Mouse (Mus musculus): ENCODE measurements around the gene Pknox2. TPM values are rescaled to one million over a fixed set of nuclear protein-coding genes. Genes with fewer than 3 reads are reported as not detected.

Gene Pknox2
- polyA plus RNA-seq (2016; fragmentation: Nextera tagmentation; extraction: Ambion mirVana): 8.2 and 8.8 TPM in 2 replicates

DNA sequence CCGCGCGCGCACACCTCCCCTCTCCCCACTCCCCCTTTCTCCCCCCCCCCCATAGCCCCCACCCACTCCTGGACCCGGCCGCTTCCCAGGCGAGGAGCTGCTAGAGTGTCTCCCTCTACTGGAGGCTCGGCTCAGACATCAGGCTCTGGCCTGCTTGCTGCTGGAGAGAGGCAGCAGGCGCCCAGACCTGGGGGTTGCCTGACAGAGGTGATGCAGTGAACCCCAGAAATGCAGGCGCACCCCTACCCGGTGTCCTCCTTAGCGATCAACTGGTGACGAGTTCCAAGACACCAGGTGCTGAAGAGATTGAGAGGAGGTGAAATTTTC lies at the start of gene Pknox2:
TSS of gene Pknox2 (minus strand) at position 49 of the 327 bp plus-strand sequence.
- peak within 1 kb of the TSS; percentile 97 for H3K27ac ChIP-seq (ENCODE audit: poor library complexity, severe bottlenecking)
- ATAC-seq (ENCODE audit: insufficient number of reproducible peaks, low FRiP score): peak; percentile 77; the same call in 1 of the 2 replicates
- H3K9me3 ChIP-seq (replicated peaks): no peaks in the 10 kb centered on the region
- H3K9ac ChIP-seq: peak within 1 kb of the TSS; percentile 92
- peaks cover 12% of the 10 kb centered on the region; the same call in 1 of the 2 replicates for H3K4me1 ChIP-seq (replicated peaks)
- peak within 1 kb of the TSS; percentile 93 for H3K4me2 ChIP-seq
- H3K27me3 ChIP-seq (replicated peaks): no peaks in the 10 kb centered on the region; the same call in 1 of the 2 replicates
- H3K4me3 ChIP-seq: peak within 1 kb of the TSS; percentile 69
- no peaks in the 10 kb centered on the region for H3K36me3 ChIP-seq
- WGBS: 3% methylated on average over 6 of the region's 13 CpGs

DNA sequence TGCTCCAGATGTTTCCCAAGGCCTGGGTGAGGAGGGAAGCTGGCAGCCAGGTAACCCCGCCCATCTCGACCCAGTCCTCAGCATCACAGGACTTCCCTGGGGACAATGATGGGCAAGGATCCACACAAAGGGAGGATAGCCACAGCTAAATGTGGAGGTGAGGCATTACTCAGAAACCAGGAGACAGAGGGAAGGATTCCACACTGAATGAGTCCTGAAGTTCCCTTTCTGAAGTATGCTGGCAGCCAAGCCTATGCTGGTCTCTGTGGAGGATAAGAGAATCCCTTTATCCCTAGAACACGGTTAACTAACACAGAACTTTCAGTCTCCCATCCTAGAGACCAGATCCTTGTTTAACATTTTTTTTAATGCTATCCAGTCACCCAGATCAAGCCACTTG lies 40.8 kb upstream of the Pknox2 start:
- ATAC-seq (ENCODE audit: insufficient number of reproducible peaks, low FRiP score): no peak
- H3K27me3 ChIP-seq (replicated peaks): no peaks in the 10 kb centered on the region
- H3K4me3 ChIP-seq: no peak overlapping the region
- no peak overlapping the region for H3K4me2 ChIP-seq
- H3K9ac ChIP-seq: no peak overlapping the region
- H3K4me1 ChIP-seq (replicated peaks): peaks cover 3% of the 10 kb centered on the region; the same call in 1 of the 2 replicates
- H3K36me3 ChIP-seq: no peaks in the 10 kb centered on the region
- 82% methylated on average over 3 of the region's 3 CpGs for WGBS
- no peaks in the 10 kb centered on the region for H3K9me3 ChIP-seq (replicated peaks)
- no peak overlapping the region for H3K27ac ChIP-seq (ENCODE audit: poor library complexity, severe bottlenecking)

DNA sequence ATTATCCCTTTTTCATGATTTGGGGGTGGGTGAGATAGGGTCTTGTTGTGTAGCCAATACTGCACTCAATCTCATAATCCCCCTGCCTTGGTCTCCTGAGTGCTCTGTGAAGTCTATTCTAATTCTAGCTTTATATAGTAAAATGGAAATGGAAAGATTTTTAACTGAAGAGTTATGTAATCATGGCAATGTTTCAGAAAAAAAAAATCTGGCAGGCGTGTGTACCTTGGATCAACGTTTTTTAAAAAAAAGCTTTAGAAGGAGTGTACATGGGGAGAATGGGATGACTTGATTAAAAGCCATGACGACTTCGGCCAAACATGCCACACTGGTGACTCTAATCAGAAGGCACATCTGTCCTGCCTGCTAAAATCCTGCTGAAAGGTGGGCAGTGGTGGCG lies 40.2 kb upstream of the Pknox2 start:
- no peaks in the 10 kb centered on the region for H3K27me3 ChIP-seq (replicated peaks)
- H3K4me2 ChIP-seq: no peak overlapping the region
- WGBS: 79% methylated on average over 5 of the region's 5 CpGs
- no peaks in the 10 kb centered on the region for H3K36me3 ChIP-seq
- no peak for ATAC-seq (ENCODE audit: insufficient number of reproducible peaks, low FRiP score)
- H3K9me3 ChIP-seq (replicated peaks): no peaks in the 10 kb centered on the region
- H3K9ac ChIP-seq: no peak overlapping the region
- peaks cover 5% of the 10 kb centered on the region; the same call in 1 of the 2 replicates for H3K4me1 ChIP-seq (replicated peaks)
- no peak overlapping the region for H3K27ac ChIP-seq (ENCODE audit: poor library complexity, severe bottlenecking)
- H3K4me3 ChIP-seq: no peak overlapping the region

DNA sequence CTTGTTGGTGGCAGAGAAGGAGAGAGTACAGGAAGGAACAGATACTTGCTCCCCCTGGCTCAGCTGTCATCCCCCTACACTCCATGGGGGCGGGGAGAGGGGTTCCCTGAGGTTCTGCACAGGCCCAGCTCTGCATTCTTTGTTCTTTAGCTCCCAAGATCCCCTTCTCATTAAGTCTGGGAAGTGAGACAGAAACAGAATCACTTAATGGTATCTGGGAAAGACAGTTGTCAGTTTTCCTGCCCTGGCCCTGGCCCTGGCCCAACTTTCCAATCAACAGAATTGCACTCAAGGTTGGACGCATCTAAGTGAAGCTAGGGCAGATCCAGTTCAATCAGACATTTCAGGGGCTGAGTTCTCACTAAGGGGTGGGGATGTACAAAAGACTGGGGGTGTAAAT lies 36.0 kb upstream of the Pknox2 start:
- no peaks in the 10 kb centered on the region for H3K36me3 ChIP-seq
- H3K9ac ChIP-seq: no peak overlapping the region
- no peak overlapping the region for H3K4me2 ChIP-seq
- H3K27me3 ChIP-seq (replicated peaks): no peaks in the 10 kb centered on the region
- no peak overlapping the region for H3K27ac ChIP-seq (ENCODE audit: poor library complexity, severe bottlenecking)
- WGBS: 52% methylated on average over 2 of the region's 2 CpGs
- H3K9me3 ChIP-seq (replicated peaks): no peaks in the 10 kb centered on the region
- no peak overlapping the region for H3K4me3 ChIP-seq
- H3K4me1 ChIP-seq (replicated peaks): peaks cover 14% of the 10 kb centered on the region
- ATAC-seq (ENCODE audit: insufficient number of reproducible peaks, low FRiP score): no peak

DNA sequence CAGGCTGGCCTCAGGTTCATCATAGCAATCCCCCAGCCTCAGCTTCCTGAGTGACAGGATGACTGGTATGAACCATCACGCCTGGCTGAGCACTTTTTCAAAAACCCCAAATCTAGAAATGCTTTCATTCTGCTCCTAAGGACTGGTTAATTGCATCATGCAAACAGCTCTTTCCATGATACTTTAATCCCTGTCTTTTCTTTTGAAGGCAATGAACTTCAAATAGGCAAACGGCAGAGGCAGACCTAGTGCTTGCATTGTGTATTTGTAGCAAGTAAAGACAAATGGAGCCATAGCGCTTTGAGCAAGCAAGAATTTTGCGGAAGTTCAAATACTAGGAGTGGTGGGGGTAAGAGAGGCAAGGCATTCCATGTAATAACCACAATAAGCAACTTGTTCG lies 34.4 kb upstream of the Pknox2 start:
- no peaks in the 10 kb centered on the region for H3K9me3 ChIP-seq (replicated peaks)
- WGBS: 83% methylated on average over 5 of the region's 5 CpGs
- H3K4me2 ChIP-seq: no peak overlapping the region
- no peak overlapping the region for H3K9ac ChIP-seq
- no peak overlapping the region for H3K4me3 ChIP-seq
- no peaks in the 10 kb centered on the region for H3K36me3 ChIP-seq
- no peak overlapping the region for H3K27ac ChIP-seq (ENCODE audit: poor library complexity, severe bottlenecking)
- no peak for ATAC-seq (ENCODE audit: insufficient number of reproducible peaks, low FRiP score)
- no peaks in the 10 kb centered on the region for H3K27me3 ChIP-seq (replicated peaks)
- peaks cover 20% of the 10 kb centered on the region for H3K4me1 ChIP-seq (replicated peaks)

DNA sequence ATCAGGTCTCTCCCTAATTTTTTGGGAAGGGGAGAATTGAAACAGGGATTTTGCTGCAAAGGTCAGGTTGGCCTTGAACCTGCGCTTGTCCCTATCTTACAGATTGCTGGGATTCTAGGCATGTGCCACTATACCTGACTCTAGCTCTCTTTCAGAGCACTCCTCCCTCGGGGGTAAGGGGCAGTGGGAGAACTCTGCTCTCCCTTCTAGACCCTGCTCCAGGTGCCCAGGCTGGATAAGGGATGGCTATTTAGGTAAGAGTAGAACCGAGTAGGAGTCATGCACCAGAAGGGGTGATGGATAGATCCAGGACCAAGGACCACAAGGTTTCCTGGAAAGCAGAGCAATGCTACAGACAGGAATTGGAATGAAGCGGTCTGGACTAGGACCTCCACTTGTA lies 32.4 kb upstream of the Pknox2 start:
- H3K4me3 ChIP-seq: no peak overlapping the region
- no peak for ATAC-seq (ENCODE audit: insufficient number of reproducible peaks, low FRiP score)
- WGBS: 82% methylated on average over 4 of the region's 4 CpGs

DNA sequence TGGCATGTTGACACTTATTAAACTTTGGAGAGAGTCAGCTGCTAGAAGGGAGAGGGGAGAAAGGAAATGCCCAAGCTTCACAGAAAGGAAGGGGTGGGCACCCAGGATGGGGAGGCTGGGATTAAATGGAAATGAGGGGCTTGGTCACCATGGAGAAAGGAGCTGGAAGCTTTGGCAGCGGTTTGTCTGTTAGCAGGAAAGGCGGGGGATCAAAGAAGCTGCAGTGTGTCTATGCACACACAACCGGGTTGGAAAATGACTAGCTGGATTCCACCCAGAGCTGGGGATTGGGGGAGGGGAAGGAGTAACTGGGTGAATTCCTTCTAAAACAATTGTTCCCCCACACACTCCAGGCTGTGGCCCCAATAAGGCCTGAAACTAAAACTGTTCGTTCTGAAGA lies 31.7 kb upstream of the Pknox2 start:
- Histone ChIP-seq H3K4me1 (replicated peaks) (peaks cover 35% of the 10 kb centered on the region), H3K4me2 (no peak overlapping the region), H3K9ac (no peak overlapping the region), H3K9me3 (replicated peaks) (no peaks in the 10 kb centered on the region), H3K36me3 (no peaks in the 10 kb centered on the region), H3K27ac (ENCODE audit: poor library complexity, severe bottlenecking) (no peak overlapping the region), H3K4me3 (no peak overlapping the region), H3K27me3 (replicated peaks) (peaks cover 4% of the 10 kb centered on the region; the same call in 1 of the 2 replicates)
- WGBS: 36% methylated on average over 4 of the region's 4 CpGs
- no peak for ATAC-seq (ENCODE audit: insufficient number of reproducible peaks, low FRiP score)

More for the DNA sequence above, 32.4 kb upstream of the Pknox2 start:
- no peak overlapping the region for H3K27ac ChIP-seq (ENCODE audit: poor library complexity, severe bottlenecking)
- no peaks in the 10 kb centered on the region for H3K36me3 ChIP-seq
- H3K9ac ChIP-seq: no peak overlapping the region
- peaks cover 30% of the 10 kb centered on the region for H3K4me1 ChIP-seq (replicated peaks)
- peaks cover 4% of the 10 kb centered on the region; the same call in 1 of the 2 replicates for H3K27me3 ChIP-seq (replicated peaks)
- H3K9me3 ChIP-seq (replicated peaks): no peaks in the 10 kb centered on the region
- no peak overlapping the region for H3K4me2 ChIP-seq

DNA sequence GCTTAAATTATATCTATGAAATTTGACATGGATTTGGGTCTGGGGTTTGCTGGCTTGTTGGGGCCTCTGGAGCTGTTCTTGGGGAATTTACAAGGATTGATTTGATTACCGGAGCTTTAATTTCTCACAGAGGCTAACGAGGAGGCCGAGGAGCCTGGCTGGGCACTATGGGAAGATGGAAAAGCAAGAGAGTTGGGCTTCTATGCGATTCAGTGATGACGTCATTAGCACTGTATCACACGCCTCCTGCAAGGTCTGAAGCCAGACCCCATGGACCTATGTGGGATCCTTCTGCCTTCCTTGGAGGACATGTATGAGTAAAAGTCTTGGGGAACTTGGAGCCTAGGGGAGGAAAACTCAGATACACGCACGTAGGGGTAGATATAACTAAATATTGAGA lies 30.3 kb upstream of the Pknox2 start:
- Histone ChIP-seq H3K36me3 (no peaks in the 10 kb centered on the region), H3K9ac (no peak overlapping the region), H3K27me3 (replicated peaks) (peaks cover 4% of the 10 kb centered on the region; the same call in 1 of the 2 replicates), H3K9me3 (replicated peaks) (no peaks in the 10 kb centered on the region), H3K4me1 (replicated peaks) (peaks cover 40% of the 10 kb centered on the region), H3K4me2 (no peak overlapping the region), H3K4me3 (no peak overlapping the region), H3K27ac (ENCODE audit: poor library complexity, severe bottlenecking) (no peak overlapping the region)
- no peak for ATAC-seq (ENCODE audit: insufficient number of reproducible peaks, low FRiP score)
- WGBS: 50% methylated on average over 8 of the region's 8 CpGs

DNA sequence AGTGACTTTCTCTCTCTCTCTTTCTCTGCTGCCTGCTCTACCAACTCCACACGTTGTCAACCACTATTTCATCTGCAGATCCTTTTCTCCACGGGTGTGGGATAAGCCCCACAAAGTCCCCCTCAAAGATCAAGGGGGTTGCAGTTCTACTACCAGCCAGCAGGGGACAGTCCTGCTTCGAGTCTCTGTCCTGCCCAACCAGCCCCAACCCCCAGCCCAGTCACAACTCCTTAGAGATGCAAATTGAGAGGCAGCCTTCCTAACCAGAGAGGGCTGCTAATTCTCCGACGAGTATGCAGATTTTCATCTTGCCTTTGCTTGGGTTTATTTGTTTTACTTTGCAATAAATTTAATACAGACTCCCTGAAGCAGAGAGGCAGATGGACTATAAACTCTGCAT lies 29.9 kb upstream of the Pknox2 start:
- H3K4me3 ChIP-seq: no peak overlapping the region
- peaks cover 4% of the 10 kb centered on the region; the same call in 1 of the 2 replicates for H3K27me3 ChIP-seq (replicated peaks)
- ATAC-seq (ENCODE audit: insufficient number of reproducible peaks, low FRiP score): 0 out of 2 replicates have a peak, but pooled peaks have one; percentile 34
- WGBS: under 1% methylated on average over 5 of the region's 5 CpGs
- no peak overlapping the region for H3K4me2 ChIP-seq
- H3K9me3 ChIP-seq (replicated peaks): no peaks in the 10 kb centered on the region
- H3K9ac ChIP-seq: no peak overlapping the region
- peaks cover 43% of the 10 kb centered on the region for H3K4me1 ChIP-seq (replicated peaks)
- H3K36me3 ChIP-seq: no peaks in the 10 kb centered on the region
- H3K27ac ChIP-seq (ENCODE audit: poor library complexity, severe bottlenecking): no peak overlapping the region

DNA sequence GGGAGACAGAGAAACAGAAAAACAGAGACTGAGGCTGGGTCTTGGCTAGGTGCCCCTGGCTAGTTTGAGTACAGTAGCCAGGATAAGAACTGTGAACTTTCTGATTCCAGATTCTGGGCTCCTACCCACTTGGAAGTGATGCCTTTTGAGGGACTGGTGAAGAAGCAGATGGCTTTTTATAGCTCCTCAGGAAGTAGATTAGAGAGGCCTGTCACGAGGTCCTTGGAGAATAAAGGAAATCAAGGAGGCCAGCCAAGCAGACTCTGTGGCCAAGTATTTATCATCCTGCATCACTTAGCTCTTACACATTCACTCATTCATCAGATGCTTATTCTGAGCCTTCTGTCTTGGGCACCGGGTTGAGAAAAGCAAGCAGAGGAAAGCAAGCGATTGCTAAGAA lies 28.8 kb upstream of the Pknox2 start:
- Histone ChIP-seq H3K27me3 (replicated peaks) (peaks cover 4% of the 10 kb centered on the region; the same call in 1 of the 2 replicates), H3K36me3 (no peaks in the 10 kb centered on the region), H3K9me3 (replicated peaks) (no peaks in the 10 kb centered on the region), H3K9ac (no peak overlapping the region), H3K27ac (ENCODE audit: poor library complexity, severe bottlenecking) (no peak overlapping the region), H3K4me2 (no peak overlapping the region), H3K4me3 (no peak overlapping the region), H3K4me1 (replicated peaks) (peaks cover 43% of the 10 kb centered on the region)
- WGBS: 41% methylated on average over 3 of the region's 3 CpGs
- no peak for ATAC-seq (ENCODE audit: insufficient number of reproducible peaks, low FRiP score)

DNA sequence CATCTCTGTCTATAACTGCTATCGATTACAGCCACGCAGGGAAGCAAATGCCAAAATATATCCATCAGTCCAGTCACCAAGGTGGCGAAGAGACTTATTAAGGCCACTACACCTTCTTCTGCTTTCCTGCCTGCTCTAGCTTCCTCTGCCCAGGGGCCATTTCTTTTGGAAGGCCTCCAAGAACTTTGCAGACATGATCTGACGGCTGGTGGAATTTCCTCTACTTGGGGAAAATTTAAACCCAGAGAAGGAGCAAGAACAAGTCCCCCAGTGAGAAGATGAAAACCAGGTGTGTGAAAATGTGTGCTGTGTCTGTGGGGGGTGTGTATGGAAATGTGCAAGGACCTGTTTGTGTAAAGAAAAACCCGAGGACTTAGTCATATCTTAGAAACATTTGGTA lies 26.2 kb upstream of the Pknox2 start:
- 53% methylated on average over 5 of the region's 5 CpGs for WGBS
- H3K36me3 ChIP-seq: no peaks in the 10 kb centered on the region
- peaks cover 44% of the 10 kb centered on the region for H3K4me1 ChIP-seq (replicated peaks)
- no peak overlapping the region for H3K4me3 ChIP-seq
- H3K9ac ChIP-seq: no peak overlapping the region
- H3K27ac ChIP-seq (ENCODE audit: poor library complexity, severe bottlenecking): no peak overlapping the region
- ATAC-seq (ENCODE audit: insufficient number of reproducible peaks, low FRiP score): no peak
- H3K27me3 ChIP-seq (replicated peaks): peaks cover 4% of the 10 kb centered on the region; the same call in 1 of the 2 replicates
- no peak overlapping the region for H3K4me2 ChIP-seq
- no peaks in the 10 kb centered on the region for H3K9me3 ChIP-seq (replicated peaks)

DNA sequence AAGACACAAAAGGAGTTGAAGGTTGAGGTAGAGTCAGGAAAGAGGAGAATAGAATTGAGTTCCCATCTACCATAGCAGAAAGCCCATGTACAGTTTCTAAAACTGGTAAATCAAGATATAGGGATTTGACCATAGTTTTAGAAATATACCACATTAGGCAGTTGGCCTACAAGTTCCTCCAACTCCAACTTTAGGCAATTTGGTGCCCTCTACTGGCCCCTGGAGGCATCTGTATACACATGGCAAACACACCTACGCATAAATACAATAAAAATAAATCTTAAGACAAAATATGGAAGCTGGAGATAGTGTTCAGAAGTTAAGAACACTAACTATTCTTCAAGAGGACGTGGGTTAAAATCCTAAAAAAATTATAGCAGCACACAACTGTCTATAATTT lies 19.7 kb upstream of the Pknox2 start:
- Histone ChIP-seq H3K4me3 (no peak overlapping the region), H3K9ac (no peak overlapping the region), H3K27me3 (replicated peaks) (no peaks in the 10 kb centered on the region), H3K9me3 (replicated peaks) (no peaks in the 10 kb centered on the region), H3K27ac (ENCODE audit: poor library complexity, severe bottlenecking) (no peak overlapping the region), H3K36me3 (no peaks in the 10 kb centered on the region), H3K4me1 (replicated peaks) (peaks cover 14% of the 10 kb centered on the region), H3K4me2 (no peak overlapping the region)
- WGBS: 75% methylated on average over 2 of the region's 2 CpGs
- ATAC-seq (ENCODE audit: insufficient number of reproducible peaks, low FRiP score): no peak

Data from heart, embryonic 12.5 days (tissue).